Mouse (Mus musculus): ENCODE results near the gene Rbfox3. TPM values are rescaled to one million over a fixed set of nuclear protein-coding genes. Genes with fewer than 3 reads are reported as not detected.
A peak's percentile ranks its signal among the peaks of the same experiment; 100 is the strongest.

The Rbfox3 gene
- polyA plus RNA-seq, 1 experiment from 2014 or later: 0.76 TPM

DNA sequence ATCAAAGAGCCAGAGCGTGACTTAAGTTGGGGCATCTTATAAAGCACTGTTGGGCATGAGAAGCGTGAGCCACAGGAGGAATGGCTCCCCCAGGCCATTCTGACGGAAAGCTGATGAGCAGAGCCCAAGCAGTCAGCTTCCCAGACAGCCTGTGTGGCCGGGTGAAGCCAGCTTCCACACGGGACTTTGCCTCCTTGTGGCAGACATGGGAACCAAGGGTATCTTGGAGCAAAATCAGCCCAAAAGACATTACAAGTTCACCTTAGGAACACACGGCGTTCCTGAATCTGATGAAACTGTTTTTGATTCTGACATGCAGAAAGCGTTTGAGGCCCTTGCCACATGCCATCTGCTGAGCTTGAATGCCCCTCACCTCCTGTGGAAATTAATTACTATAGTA lies 303.5 kb downstream of the Rbfox3 start:
- Histone ChIP-seq H3K4me3 (ENCODE audit: low read depth, low read length) (no peak overlapping the region), H3K27ac (replicated peaks) (no peak overlapping the region), H3K9me3 (ENCODE audit: control insufficient read depth, low read length) (no peaks in the 10 kb centered on the region), H3K4me1 (replicated peaks; ENCODE audit: control insufficient read depth, insufficient read depth) (no peaks in the 10 kb centered on the region), H3K9ac (ENCODE audit: low read length) (no peak overlapping the region), H3K4me2 (replicated peaks; ENCODE audit: low read depth) (no peak overlapping the region), H3K36me3 (ENCODE audit: control insufficient read depth, insufficient read depth, low read length) (no peaks in the 10 kb centered on the region), H3K27me3 (ENCODE audit: control insufficient read depth, insufficient read depth, low read length) (no peaks in the 10 kb centered on the region)
- ATAC-seq (ENCODE audit: low FRiP score, low TSS enrichment): no peak
- TF ChIP-seq EP300 (optimal IDR thresholded peaks at IDR 0.05): no peak
- 0 out of 2 replicates have a peak, but pooled peaks have one; percentile 18 for TF ChIP-seq CTCF (IDR thresholded peaks at IDR 0.05; ENCODE audit: low read depth)
- no peak for DNase-seq (ENCODE audit: low spot score)
- WGBS: 49% methylated on average over 8 of the region's 8 CpGs

DNA sequence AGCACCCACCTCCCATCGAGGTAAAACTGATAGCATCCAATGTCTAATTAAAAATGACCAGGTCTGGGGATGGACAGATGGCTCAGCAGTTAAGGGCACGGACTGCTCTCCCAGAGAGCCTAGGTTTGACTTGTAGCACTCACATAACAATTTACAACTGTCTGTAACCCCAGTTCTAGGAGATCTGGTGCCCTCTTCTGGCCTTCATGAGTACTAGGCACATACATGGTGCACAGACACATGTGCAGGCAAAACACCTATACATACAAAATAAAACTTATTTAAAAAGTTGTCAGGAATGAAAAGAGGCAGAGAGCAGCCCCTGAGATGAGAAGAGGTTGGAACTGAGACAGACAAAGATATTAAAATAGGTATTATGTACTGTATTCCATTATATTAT lies 305.8 kb downstream of the Rbfox3 start:
- H3K27ac ChIP-seq (replicated peaks): no peak overlapping the region
- DNase-seq (ENCODE audit: low spot score) (no peak), ATAC-seq (ENCODE audit: low FRiP score, low TSS enrichment) (no peak)
- WGBS: 84% methylated on average over 2 of the region's 2 CpGs
- H3K9ac ChIP-seq (ENCODE audit: low read length): no peak overlapping the region
- H3K4me2 ChIP-seq (replicated peaks; ENCODE audit: low read depth): no peak overlapping the region
- H3K36me3 ChIP-seq (ENCODE audit: control insufficient read depth, insufficient read depth, low read length): no peaks in the 10 kb centered on the region
- no peak for TF ChIP-seq EP300 (optimal IDR thresholded peaks at IDR 0.05)
- TF ChIP-seq CTCF (IDR thresholded peaks at IDR 0.05; ENCODE audit: low read depth): no peak
- no peaks in the 10 kb centered on the region for H3K9me3 ChIP-seq (ENCODE audit: control insufficient read depth, low read length)
- H3K4me1 ChIP-seq (replicated peaks; ENCODE audit: control insufficient read depth, insufficient read depth): no peaks in the 10 kb centered on the region
- no peak overlapping the region for H3K4me3 ChIP-seq (ENCODE audit: low read depth, low read length)
- H3K27me3 ChIP-seq (ENCODE audit: control insufficient read depth, insufficient read depth, low read length): no peaks in the 10 kb centered on the region

DNA sequence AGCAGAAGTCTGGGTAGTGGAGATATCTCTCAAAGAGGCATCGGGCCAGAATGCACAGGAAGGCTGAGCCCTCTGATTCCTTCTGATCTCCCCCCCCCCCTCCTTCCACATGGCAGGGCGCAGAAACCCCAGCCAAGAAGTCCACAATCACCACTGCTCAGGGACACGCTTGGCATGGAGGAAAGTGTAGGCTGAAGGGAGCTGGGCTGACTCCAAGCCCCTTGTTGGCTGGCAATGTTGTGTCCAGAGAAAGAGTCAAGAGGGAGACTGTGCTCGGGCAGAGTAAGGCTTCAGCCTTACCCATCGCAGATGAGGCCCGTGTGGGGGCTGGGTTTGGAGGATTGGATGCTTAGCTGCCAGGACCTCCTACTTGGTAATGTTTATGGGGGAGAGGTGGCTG lies 307.2 kb downstream of the Rbfox3 start:
- Histone ChIP-seq H3K4me3 (ENCODE audit: low read depth, low read length) (no peak overlapping the region), H3K4me2 (replicated peaks; ENCODE audit: low read depth) (no peak overlapping the region), H3K27me3 (ENCODE audit: control insufficient read depth, insufficient read depth, low read length) (no peaks in the 10 kb centered on the region), H3K36me3 (ENCODE audit: control insufficient read depth, insufficient read depth, low read length) (no peaks in the 10 kb centered on the region), H3K27ac (replicated peaks) (no peak overlapping the region), H3K4me1 (replicated peaks; ENCODE audit: control insufficient read depth, insufficient read depth) (no peaks in the 10 kb centered on the region), H3K9ac (ENCODE audit: low read length) (no peak overlapping the region), H3K9me3 (ENCODE audit: control insufficient read depth, low read length) (no peaks in the 10 kb centered on the region)
- 65% methylated on average over 6 of the region's 6 CpGs for WGBS
- DNase-seq (ENCODE audit: low spot score) (no peak), ATAC-seq (ENCODE audit: low FRiP score, low TSS enrichment) (no peak)
- TF ChIP-seq EP300 (optimal IDR thresholded peaks at IDR 0.05) (no peak), CTCF (IDR thresholded peaks at IDR 0.05; ENCODE audit: low read depth) (no peak)

DNA sequence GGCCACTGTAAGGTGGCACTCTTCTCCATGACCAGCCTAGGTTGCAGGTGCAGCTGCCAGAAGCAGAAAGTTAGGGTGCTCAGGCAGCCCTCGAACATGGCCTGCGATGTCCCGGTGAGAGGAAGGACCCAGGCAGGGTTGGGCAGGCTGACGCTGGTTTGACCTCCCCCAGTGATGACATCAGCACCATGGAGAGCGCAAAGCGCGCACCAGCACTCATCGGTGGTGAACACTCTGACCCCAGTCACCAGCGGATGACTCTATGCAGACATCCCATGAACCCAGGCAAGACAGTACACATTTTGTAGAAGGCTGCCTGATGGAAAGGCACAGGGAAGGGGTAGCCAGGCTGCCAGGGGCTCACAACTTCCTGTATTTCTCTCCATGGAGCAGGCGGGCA lies 308.3 kb downstream of the Rbfox3 start:
- ATAC-seq (ENCODE audit: low FRiP score, low TSS enrichment) (no peak), DNase-seq (ENCODE audit: low spot score) (peak; percentile 64)
- Histone ChIP-seq H3K4me1 (replicated peaks; ENCODE audit: control insufficient read depth, insufficient read depth) (no peaks in the 10 kb centered on the region), H3K4me3 (ENCODE audit: low read depth, low read length) (no peak overlapping the region), H3K9ac (ENCODE audit: low read length) (no peak overlapping the region), H3K4me2 (replicated peaks; ENCODE audit: low read depth) (no peak overlapping the region), H3K27ac (replicated peaks) (no peak overlapping the region), H3K9me3 (ENCODE audit: control insufficient read depth, low read length) (no peaks in the 10 kb centered on the region), H3K36me3 (ENCODE audit: control insufficient read depth, insufficient read depth, low read length) (no peaks in the 10 kb centered on the region), H3K27me3 (ENCODE audit: control insufficient read depth, insufficient read depth, low read length) (no peaks in the 10 kb centered on the region)
- TF ChIP-seq CTCF (IDR thresholded peaks at IDR 0.05; ENCODE audit: low read depth) (no peak), EP300 (optimal IDR thresholded peaks at IDR 0.05) (no peak)
- WGBS: 2% methylated on average over 10 of the region's 10 CpGs

DNA sequence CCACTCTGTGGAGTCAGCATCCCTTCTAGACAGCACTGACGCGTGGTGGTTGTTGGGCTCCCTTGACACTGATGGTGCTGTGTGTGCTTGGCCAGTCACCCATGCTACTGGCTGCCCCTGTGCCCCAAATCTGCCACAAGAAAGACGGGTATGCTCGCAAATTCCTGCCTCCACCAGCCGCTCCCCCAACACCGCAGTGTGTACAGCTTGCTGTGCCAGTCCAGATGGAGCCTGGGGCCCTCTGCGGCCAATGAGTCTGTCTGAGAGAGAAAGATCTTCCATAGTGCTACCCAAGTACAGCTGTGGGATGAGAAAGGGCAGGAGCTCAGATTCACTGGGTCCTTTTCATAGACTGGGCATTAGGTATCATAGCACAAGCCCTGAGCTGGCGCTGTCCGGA lies 309.9 kb downstream of the Rbfox3 start:
- no peak overlapping the region for H3K4me2 ChIP-seq (replicated peaks; ENCODE audit: low read depth)
- ATAC-seq (ENCODE audit: low FRiP score, low TSS enrichment): no peak
- 68% methylated on average over 9 of the region's 9 CpGs for WGBS
- no peak for TF ChIP-seq CTCF (IDR thresholded peaks at IDR 0.05; ENCODE audit: low read depth)
- TF ChIP-seq EP300 (optimal IDR thresholded peaks at IDR 0.05): no peak
- no peak overlapping the region for H3K27ac ChIP-seq (replicated peaks)
- H3K9ac ChIP-seq (ENCODE audit: low read length): no peak overlapping the region
- H3K27me3 ChIP-seq (ENCODE audit: control insufficient read depth, insufficient read depth, low read length): no peaks in the 10 kb centered on the region
- no peaks in the 10 kb centered on the region for H3K36me3 ChIP-seq (ENCODE audit: control insufficient read depth, insufficient read depth, low read length)
- DNase-seq (ENCODE audit: low spot score): no peak
- no peaks in the 10 kb centered on the region for H3K9me3 ChIP-seq (ENCODE audit: control insufficient read depth, low read length)
- no peak overlapping the region for H3K4me3 ChIP-seq (ENCODE audit: low read depth, low read length)
- no peaks in the 10 kb centered on the region for H3K4me1 ChIP-seq (replicated peaks; ENCODE audit: control insufficient read depth, insufficient read depth)

DNA sequence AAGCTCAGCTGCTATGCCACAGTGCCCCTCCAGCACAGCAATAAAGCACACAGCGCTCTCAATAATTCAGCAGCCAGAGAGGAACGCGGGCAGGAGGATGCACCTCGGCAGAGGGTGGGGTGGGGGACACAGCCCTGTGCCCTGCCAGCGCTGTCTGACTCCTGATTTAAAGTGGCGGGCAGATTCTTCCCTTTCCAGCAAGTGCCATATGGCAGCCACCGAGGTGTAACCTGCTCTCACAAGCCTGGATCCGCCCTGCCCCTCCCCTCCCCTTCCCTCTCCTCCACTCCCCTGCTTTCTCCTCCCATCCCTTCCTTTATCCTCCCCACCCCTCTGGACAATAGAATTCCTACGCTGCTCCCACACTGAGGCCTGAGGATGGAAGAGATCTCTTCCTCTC lies 311.2 kb downstream of the Rbfox3 start:
- WGBS: 11% methylated on average over 7 of the region's 9 CpGs
- no peaks in the 10 kb centered on the region for H3K36me3 ChIP-seq (ENCODE audit: control insufficient read depth, insufficient read depth, low read length)

More for the DNA sequence above, 311.2 kb downstream of the Rbfox3 start:
- ATAC-seq (ENCODE audit: low FRiP score, low TSS enrichment) (no peak), DNase-seq (ENCODE audit: low spot score) (no peak)
- Histone ChIP-seq H3K4me3 (ENCODE audit: low read depth, low read length) (no peak overlapping the region), H3K4me2 (replicated peaks; ENCODE audit: low read depth) (no peak overlapping the region), H3K9ac (ENCODE audit: low read length) (no peak overlapping the region), H3K9me3 (ENCODE audit: control insufficient read depth, low read length) (no peaks in the 10 kb centered on the region), H3K27me3 (ENCODE audit: control insufficient read depth, insufficient read depth, low read length) (no peaks in the 10 kb centered on the region), H3K4me1 (replicated peaks; ENCODE audit: control insufficient read depth, insufficient read depth) (no peaks in the 10 kb centered on the region), H3K27ac (replicated peaks) (no peak overlapping the region)
- TF ChIP-seq CTCF (IDR thresholded peaks at IDR 0.05; ENCODE audit: low read depth): no peak
- no peak for TF ChIP-seq EP300 (optimal IDR thresholded peaks at IDR 0.05)

Measured in stomach, postnatal 0 days (tissue).